Comparison of ENCODE assay signal across 8 mouse cellular contexts in the genomic region with DNA sequence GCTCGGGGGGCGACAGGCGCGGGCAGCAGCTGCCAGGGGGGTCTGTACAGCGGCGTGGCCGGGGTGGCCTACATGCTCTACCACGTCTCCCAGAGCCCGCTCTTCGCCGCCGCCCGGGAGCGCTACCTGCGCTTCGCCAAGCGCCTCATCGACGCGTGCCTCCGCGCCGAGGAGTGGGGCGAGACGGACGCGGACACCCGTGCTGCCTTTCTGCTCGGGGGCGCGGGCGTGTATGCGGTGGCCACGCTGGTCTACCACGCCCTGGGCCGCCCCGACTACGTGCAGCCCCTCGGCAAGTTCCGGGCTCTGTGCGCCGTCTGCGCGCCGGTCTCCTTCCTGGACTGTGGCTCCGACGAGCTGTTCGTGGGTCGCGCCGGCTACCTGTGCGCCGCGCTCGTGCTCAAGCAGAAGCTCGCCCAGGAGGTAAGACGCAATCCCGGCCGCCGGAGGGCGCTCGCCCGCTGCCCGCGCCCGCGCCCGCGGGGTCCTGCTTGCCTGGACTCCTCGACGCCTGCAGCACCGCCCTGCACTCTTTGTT. TPM values are rescaled to one million over a fixed set of nuclear protein-coding genes. Genes with fewer than 3 reads are reported as not detected.
DNase-seq lines count a peak whose midpoint lies in the region; ATAC-seq lines count a peak whose summit lies in the region.
"Had no signal": no experiment of that assay in that cellular context is flagged by ENCODE, and none has a peak within 500 bp of the region (broad histone marks: within the 10 kb centered on the region; RNA-seq: fewer than 3 reads in every experiment).

No protein-coding gene starts in this region.

- no peak for ATAC-seq in embryonic facial prominence, embryonic 12.5 days (ENCODE audit: insufficient number of reproducible peaks, insufficient read depth, low FRiP score, low TSS enrichment)
- peak; percentile 79 for ATAC-seq in midbrain, embryonic 12.5 days (ENCODE audit: low FRiP score, low read depth)
- ATAC-seq in stomach, embryonic 16.5 days (ENCODE audit: insufficient read depth, low FRiP score): peak; percentile 78; the same call in 1 of the 2 replicates

- H3K4me3 ChIP-seq in embryonic facial prominence, embryonic 12.5 days: peak overlapping the region; percentile 41
- peak overlapping the region; percentile 45 for H3K4me3 ChIP-seq in midbrain, embryonic 12.5 days
- H3K4me3 ChIP-seq in stomach, embryonic 16.5 days (replicated peaks; ENCODE audit: low read length): peak overlapping the region; percentile 48

- H3K4me2 ChIP-seq in embryonic facial prominence, embryonic 12.5 days (replicated peaks): peak overlapping the region; percentile 61
- H3K4me2 ChIP-seq in midbrain, embryonic 12.5 days (replicated peaks): peak overlapping the region; percentile 58
- peak overlapping the region; percentile 68 for H3K4me2 ChIP-seq in stomach, embryonic 16.5 days (ENCODE audit: low read depth, low read length)

- peak; percentile 45 for DNase-seq in ES-CJ7 (ENCODE audit: low read depth, low spot score)
- DNase-seq in adrenal gland, postnatal 14 days: peak; percentile 77
- peak; percentile 52 to 55 for DNase-seq in heart, postnatal 36 days
- peak; percentile 37 for DNase-seq in left cerebral cortex, postnatal 4 days

- no peaks in the 10 kb centered on the region for H3K4me1 ChIP-seq in embryonic facial prominence, embryonic 12.5 days
- H3K4me1 ChIP-seq in midbrain, embryonic 12.5 days: no peaks in the 10 kb centered on the region
- H3K4me1 ChIP-seq in stomach, embryonic 16.5 days (ENCODE audit: control insufficient read depth, insufficient read depth, low read length): no peaks in the 10 kb centered on the region

- peaks cover 11% of the 10 kb centered on the region; the same call in 1 of the 2 replicates for H3K27me3 ChIP-seq in embryonic facial prominence, embryonic 12.5 days
- H3K27me3 ChIP-seq in midbrain, embryonic 12.5 days: peaks cover 14% of the 10 kb centered on the region
- no peaks in the 10 kb centered on the region for H3K27me3 ChIP-seq in stomach, embryonic 16.5 days (ENCODE audit: control insufficient read depth, insufficient read depth, low read length)

- H3K36me3 ChIP-seq in embryonic facial prominence, embryonic 12.5 days: no peaks in the 10 kb centered on the region
- H3K36me3 ChIP-seq in midbrain, embryonic 12.5 days: no peaks in the 10 kb centered on the region
- no peaks in the 10 kb centered on the region for H3K36me3 ChIP-seq in stomach, embryonic 16.5 days (ENCODE audit: control insufficient read depth, insufficient read depth, low read length)

- intact Hi-C loops in heart, postnatal 36 days (cut with DNase I): no loop called here
- intact Hi-C loops in left cerebral cortex, postnatal 4 days (cut with DNase I): loop anchor here (10.0 kb wide), 1 partner anchor 864 kb away; no protein-coding TSS in a partner anchor

- no peak overlapping the region for H3K27ac ChIP-seq in embryonic facial prominence, embryonic 12.5 days
- no peak overlapping the region for H3K27ac ChIP-seq in midbrain, embryonic 12.5 days (replicated peaks)
- H3K27ac ChIP-seq in stomach, embryonic 16.5 days (ENCODE audit: low read length): no peak overlapping the region

- 0 out of 2 replicates have a peak overlapping the region, but pooled peaks have one; percentile 15 for H3K9ac ChIP-seq in embryonic facial prominence, embryonic 12.5 days
- peak overlapping the region; percentile 34; the same call in 1 of the 2 replicates for H3K9ac ChIP-seq in midbrain, embryonic 12.5 days (replicated peaks)
- peak overlapping the region; percentile 66 for H3K9ac ChIP-seq in stomach, embryonic 16.5 days (ENCODE audit: low read length)

- 20% methylated on average over 63 of the region's 72 CpGs for WGBS in embryonic facial prominence, embryonic 12.5 days
- WGBS in midbrain, embryonic 12.5 days: 27% methylated on average over 67 of the region's 72 CpGs
- 13% methylated on average over 71 of the region's 72 CpGs for WGBS in stomach, embryonic 16.5 days

- no peaks in the 10 kb centered on the region for H3K9me3 ChIP-seq in embryonic facial prominence, embryonic 12.5 days
- no peaks in the 10 kb centered on the region for H3K9me3 ChIP-seq in midbrain, embryonic 12.5 days
- no peaks in the 10 kb centered on the region for H3K9me3 ChIP-seq in stomach, embryonic 16.5 days (replicated peaks; ENCODE audit: control insufficient read depth, low read length)

RNA-seq across cellular contexts. Expression of gene Lancl3, which starts 0.7 kb away (rescaled TPM):
- total RNA-seq in adrenal gland, postnatal 14 days (2021): 1.9 and 2.7 TPM in 2 replicates
- 1.1 and 1.3 TPM in 2 replicates for polyA plus RNA-seq in embryonic facial prominence, embryonic 12.5 days (2016; fragmentation: Nextera tagmentation; extraction: Ambion mirVana)
- total RNA-seq in heart, postnatal 36 days (2021): 1 to 10 TPM; 5.5 to 5.9 TPM
- 10 to 100 TPM; 11.9 to 15.7 TPM for total RNA-seq in left cerebral cortex, postnatal 4 days (2021)
- 2.1 and 2.9 TPM in 2 replicates for polyA plus RNA-seq in midbrain, embryonic 12.5 days (2016; fragmentation: Nextera tagmentation; extraction: Ambion mirVana)
- polyA plus RNA-seq in stomach, embryonic 16.5 days (2015; fragmentation: Nextera tagmentation; extraction: Ambion mirVana): 1.3 and 2.1 TPM in 2 replicates

RNA-seq across cellular contexts. Expression of gene Gm14862, which starts 56.2 kb away (rescaled TPM):
- not detected in 2 replicates for total RNA-seq in adrenal gland, postnatal 14 days (2021)
- polyA plus RNA-seq in embryonic facial prominence, embryonic 12.5 days (2016; fragmentation: Nextera tagmentation; extraction: Ambion mirVana): 0.28 TPM in 1 of 2 replicates, not detected in the other
- not detected for total RNA-seq in heart, postnatal 36 days (2021)
- total RNA-seq in left cerebral cortex, postnatal 4 days (2021): not detected
- polyA plus RNA-seq in midbrain, embryonic 12.5 days (2016; fragmentation: Nextera tagmentation; extraction: Ambion mirVana): 0.34 and 0.56 TPM in 2 replicates
- 0.28 TPM in 1 of 2 replicates, not detected in the other for polyA plus RNA-seq in stomach, embryonic 16.5 days (2015; fragmentation: Nextera tagmentation; extraction: Ambion mirVana)
- total RNA-seq: gastrocnemius, adult 8-10 months had no signal

Comparison
In these comparisons a context has a peak if more than half of its experiments do, and no peak if none do; other contexts are left out.
1. H3K9ac ChIP-seq: peak in every context shown above with its lines; median percentile 66 in stomach, embryonic 16.5 days; 34 in midbrain, embryonic 12.5 days; 15 in embryonic facial prominence, embryonic 12.5 days.